Mouse (Mus musculus) erythroblast, embryonic 14.5 days (primary cell): ENCODE results near the gene Rnasek.

Experiments
- GATA1 ChIP-seq: IDR thresholded peaks from 2 replicates; pipeline ENCODE4 v1.6.1; 2012; ENCODE audit warnings: low read length, inconsistent platforms, mixed read lengths
- TAL1 ChIP-seq: IDR thresholded peaks from 3 replicates; pipeline ENCODE4 v1.6.1; 2012; ENCODE audit warnings: low read length, inconsistent platforms, mixed read lengths

- no peak for TF ChIP-seq GATA1
- TF ChIP-seq TAL1, result no peak
These were observed 15.9 kb downstream of the Rnasek start for GRCm38 (mm10) chr11:70223724-70224123.
